Mouse (Mus musculus) intestine, postnatal 0 days (tissue): ENCODE data around the gene Cdk15. TPM values are rescaled to one million over a fixed set of nuclear protein-coding genes. Genes with fewer than 3 reads are reported as not detected.

Experiments used
- ATAC-seq: fragments of 200-750 bp; cut with Nextera tagmentation; 2 replicates; pipeline ENCODE4 v1.8.0; 2017; ENCODE audit warnings: mild to moderate bottlenecking, moderate TSS enrichment, moderate library complexity
- H3K27ac ChIP-seq: fragments of 300-500 bp; sonication (generic); 2 replicates; pipeline ENCODE4 v1.5.1; 2014; ENCODE audit warnings: mild to moderate bottlenecking, low read depth, low read length, moderate library complexity
- H3K27me3 ChIP-seq: fragments of 300-500 bp; sonication (generic); replicated peaks from 2 replicates; pipeline ENCODE4 v1.6.1; 2014; ENCODE audit warnings: low read length, mixed read lengths; ENCODE audit not compliant: control insufficient read depth, insufficient read depth
- H3K36me3 ChIP-seq: fragments of 300-500 bp; sonication (generic); 2 replicates; pipeline ENCODE4 v1.6.1; 2014; ENCODE audit warnings: mild to moderate bottlenecking, moderate library complexity; ENCODE audit not compliant: control insufficient read depth, insufficient read depth
- H3K4me1 ChIP-seq: fragments of 300-500 bp; sonication (generic); replicated peaks from 2 replicates; pipeline ENCODE4 v1.6.1; 2014; ENCODE audit warnings: antibody characterized with exemption, low read length, mixed read lengths; ENCODE audit not compliant: control insufficient read depth, insufficient read depth
- H3K4me2 ChIP-seq: fragments of 300-500 bp; sonication (generic); replicated peaks from 2 replicates; pipeline ENCODE4 v1.6.1; 2014; ENCODE audit warnings: low read depth, mild to moderate bottlenecking, moderate library complexity
- H3K4me3 ChIP-seq: fragments of 300-500 bp; sonication (generic); 2 replicates; pipeline ENCODE4 v1.5.1; 2014; ENCODE audit warnings: low read depth, low read length
- H3K9ac ChIP-seq: fragments of 300-500 bp; sonication (generic); 2 replicates; pipeline ENCODE4 v1.6.1; 2014; ENCODE audit warnings: mild to moderate bottlenecking, low read depth, low read length
- H3K9me3 ChIP-seq: fragments of 300-500 bp; sonication (generic); 2 replicates; pipeline ENCODE4 v1.6.1; 2016; ENCODE audit warnings: mixed run types; ENCODE audit not compliant: control insufficient read depth
- CTCF ChIP-seq: sonication (generic); IDR thresholded peaks from 2 replicates; pipeline ENCODE4 v1.5.1; 2016; ENCODE audit warnings: low read depth, mild to moderate bottlenecking, control low read depth, antibody characterized with exemption, moderate library complexity
- WGBS: fragments of 180-500 bp; shearing (Covaris S2); extraction: QIAGEN DNeasy Blood & Tissue Kit; methylation state at CpG from one replicate; pipeline ENCODE4 v1.1.7; 2014; 5-methylcytosine and 5-hydroxymethylcytosine counted together
- polyA plus RNA-seq: library from polyadenylated mRNA; unstranded; fragments of >200 nt; fragmentation: Nextera tagmentation; extraction: Ambion mirVana; gene quantifications from 2 replicates; pipeline ENCODE4 v1.2.1, GENCODE M21; 2015

The Cdk15 gene
- polyA plus RNA-seq = not detected in 2 replicates

- Histone ChIP-seq H3K4me3 (no peak within 1 kb of the TSS), H3K27me3 (no peaks in the 10 kb centered on the region), H3K4me1 (no peaks in the 10 kb centered on the region), H3K4me2 (peak within 1 kb of the TSS; percentile 35; the same call in 1 of the 2 replicates), H3K9ac (no peak within 1 kb of the TSS), H3K27ac (peak within 1 kb of the TSS; percentile 5; the same call in 1 of the 2 replicates), H3K9me3 (no peaks in the 10 kb centered on the region), H3K36me3 (no peaks in the 10 kb centered on the region)
- ATAC-seq = no peak
- TF ChIP-seq CTCF = no peak
- 25% methylated on average over 13 of the region's 13 CpGs for WGBS
Observed at GRCm38 (mm10) chr1:59256751-59257231, at the start of gene Cdk15. Gene Cdk15, plus strand, starts transcription at chr1:59256906.

GRCm38 (mm10) chr1:59208331-59208730, 48.4 kb upstream of the Cdk15 start:
- Histone ChIP-seq H3K4me3 (no peak overlapping the region), H3K27ac (no peak overlapping the region), H3K36me3 (peaks cover 14% of the 10 kb centered on the region; the same call in 1 of the 2 replicates), H3K9ac (no peak overlapping the region), H3K4me2 (no peak overlapping the region), H3K4me1 (0 out of 2 replicates have a peak, but pooled peaks cover 3% of the 10 kb centered on the region), H3K9me3 (no peaks in the 10 kb centered on the region), H3K27me3 (no peaks in the 10 kb centered on the region)
- no peak for ATAC-seq
- 92% methylated on average over 1 of the region's 1 CpGs for WGBS
- TF ChIP-seq CTCF = no peak

GRCm38 (mm10) chr1:59211651-59212050, 45.1 kb upstream of the Cdk15 start:
- H3K9me3 ChIP-seq = no peaks in the 10 kb centered on the region
- H3K9ac ChIP-seq = no peak overlapping the region
- no peak overlapping the region for H3K4me3 ChIP-seq
- 37% methylated on average over 4 of the region's 4 CpGs for WGBS
- ATAC-seq = peak; percentile 43; the same call in 1 of the 2 replicates
- no peaks in the 10 kb centered on the region for H3K27me3 ChIP-seq
- H3K36me3 ChIP-seq = peaks cover 23% of the 10 kb centered on the region
- TF ChIP-seq CTCF = no peak
- no peak overlapping the region for H3K4me2 ChIP-seq
- peak overlapping the region; percentile 16; the same call in 1 of the 2 replicates for H3K27ac ChIP-seq
- H3K4me1 ChIP-seq = 0 out of 2 replicates have a peak, but pooled peaks cover 3% of the 10 kb centered on the region

- Histone ChIP-seq H3K36me3 (peaks cover 23% of the 10 kb centered on the region), H3K4me1 (0 out of 2 replicates have a peak, but pooled peaks cover 3% of the 10 kb centered on the region), H3K4me2 (peak overlapping the region; percentile 25; the same call in 1 of the 2 replicates), H3K27ac (0 out of 2 replicates have a peak overlapping the region, but pooled peaks have one; percentile 29), H3K9ac (no peak overlapping the region), H3K4me3 (no peak overlapping the region), H3K9me3 (no peaks in the 10 kb centered on the region), H3K27me3 (no peaks in the 10 kb centered on the region)
- peak; percentile 86 for ATAC-seq
- no peak for TF ChIP-seq CTCF
- WGBS = 39% methylated on average over 5 of the region's 5 CpGs
Observed at GRCm38 (mm10) chr1:59212076-59212779, 44.5 kb upstream of the Cdk15 start.

GRCm38 (mm10) chr1:59212951-59213350, 43.8 kb upstream of the Cdk15 start:
- Histone ChIP-seq H3K36me3 (peaks cover 18% of the 10 kb centered on the region), H3K4me1 (0 out of 2 replicates have a peak, but pooled peaks cover 3% of the 10 kb centered on the region), H3K4me3 (no peak overlapping the region), H3K27me3 (no peaks in the 10 kb centered on the region), H3K9me3 (no peaks in the 10 kb centered on the region), H3K9ac (no peak overlapping the region), H3K4me2 (no peak overlapping the region), H3K27ac (no peak overlapping the region)
- no peak for ATAC-seq
- no CpG with 5 or more reads among the region's 1 CpGs for WGBS
- no peak for TF ChIP-seq CTCF

- H3K4me2 ChIP-seq = no peak overlapping the region
- H3K36me3 ChIP-seq = peaks cover 14% of the 10 kb centered on the region
- H3K27ac ChIP-seq = no peak overlapping the region
- no peaks in the 10 kb centered on the region for H3K9me3 ChIP-seq
- TF ChIP-seq CTCF = no peak
- H3K9ac ChIP-seq = no peak overlapping the region
- 0 out of 2 replicates have a peak, but pooled peaks cover 3% of the 10 kb centered on the region for H3K4me1 ChIP-seq
- WGBS = 93% methylated on average over 11 of the region's 11 CpGs
- H3K4me3 ChIP-seq = no peak overlapping the region
- ATAC-seq = no peak
- no peaks in the 10 kb centered on the region for H3K27me3 ChIP-seq
Observed at GRCm38 (mm10) chr1:59215446-59215845, 41.3 kb upstream of the Cdk15 start.
